Mouse (Mus musculus): ENCODE data around the gene Tuba1a. TPM values are rescaled to one million over a fixed set of nuclear protein-coding genes. Genes with fewer than 3 reads are reported as not detected.
"Not testable (repeated sequence)": the region's sequence is repeated elsewhere in the genome, so short reads cannot be mapped to it uniquely, and the experiment has no call there.

Gene Tuba1a
- total RNA-seq, 2 experiments from 2014 or later: 24.6 to 34.8 TPM

- ATAC-seq (replicated peaks; ENCODE audit: poor library complexity, severe bottlenecking): no peak
Observed at GRCm38 (mm10) chr15:98957475-98957874, 4.0 kb upstream of the Tuba1a start.

- no peak for ATAC-seq (replicated peaks; ENCODE audit: poor library complexity, severe bottlenecking)
Observed at GRCm38 (mm10) chr15:98956000-98956399, 2.5 kb upstream of the Tuba1a start.

GRCm38 (mm10) chr15:98955324-98955723 is 1.8 kb upstream of the Tuba1a start:
- no peak for ATAC-seq (replicated peaks; ENCODE audit: poor library complexity, severe bottlenecking)

- no peak for ATAC-seq (replicated peaks; ENCODE audit: poor library complexity, severe bottlenecking)
Observed at GRCm38 (mm10) chr15:98954425-98955253, 1.1 kb upstream of the Tuba1a start.

- peak; percentile 74 for ATAC-seq (replicated peaks; ENCODE audit: poor library complexity, severe bottlenecking)
Observed at GRCm38 (mm10) chr15:98952751-98953400, 627 bp downstream of the Tuba1a start.

GRCm38 (mm10) chr15:98952063-98952455 is 1.4 kb downstream of the Tuba1a start:
- no peak for ATAC-seq (replicated peaks; ENCODE audit: poor library complexity, severe bottlenecking)

GRCm38 (mm10) chr15:98951122-98952062 is 2.1 kb downstream of the Tuba1a start:
- ATAC-seq (replicated peaks; ENCODE audit: poor library complexity, severe bottlenecking): not testable (repeated sequence)

GRCm38 (mm10) chr15:98949607-98949892 is 4.0 kb downstream of the Tuba1a start:
- no peak for ATAC-seq (replicated peaks; ENCODE audit: poor library complexity, severe bottlenecking)

GRCm38 (mm10) chr15:98948857-98949606 is 4.5 kb downstream of the Tuba1a start:
- no peak for ATAC-seq (replicated peaks; ENCODE audit: poor library complexity, severe bottlenecking)

GRCm38 (mm10) chr15:98948382-98948781 is 5.1 kb downstream of the Tuba1a start:
- no peak for ATAC-seq (replicated peaks; ENCODE audit: poor library complexity, severe bottlenecking)

GRCm38 (mm10) chr15:98947884-98948283 is 5.6 kb downstream of the Tuba1a start:
- ATAC-seq (replicated peaks; ENCODE audit: poor library complexity, severe bottlenecking): no peak

- ATAC-seq (replicated peaks; ENCODE audit: poor library complexity, severe bottlenecking): no peak
Observed at GRCm38 (mm10) chr15:98943133-98943532, 10.4 kb downstream of the Tuba1a start.

- ATAC-seq (replicated peaks; ENCODE audit: poor library complexity, severe bottlenecking): no peak
Observed at GRCm38 (mm10) chr15:98942081-98942480, 11.4 kb downstream of the Tuba1a start.

- ATAC-seq (replicated peaks; ENCODE audit: poor library complexity, severe bottlenecking): no peak
Observed at GRCm38 (mm10) chr15:98941539-98941938, 12.0 kb downstream of the Tuba1a start.

GRCm38 (mm10) chr15:98940816-98941215 is 12.7 kb downstream of the Tuba1a start:
- ATAC-seq (replicated peaks; ENCODE audit: poor library complexity, severe bottlenecking): no peak

GRCm38 (mm10) chr15:98934217-98934839 is 19.2 kb downstream of the Tuba1a start, which contains the start of gene Tuba1b:
Gene Tuba1b (minus strand): TSS chr15:98934565.
- ATAC-seq (replicated peaks; ENCODE audit: poor library complexity, severe bottlenecking): peak; percentile 73

- ATAC-seq (replicated peaks; ENCODE audit: poor library complexity, severe bottlenecking): peak; percentile 57
Observed at GRCm38 (mm10) chr15:98933833-98934216, 19.7 kb downstream of the Tuba1a start.

GRCm38 (mm10) chr15:98933004-98933671 is 20.4 kb downstream of the Tuba1a start:
- ATAC-seq (replicated peaks; ENCODE audit: poor library complexity, severe bottlenecking): not testable (repeated sequence)

GRCm38 (mm10) chr15:98930998-98931397 is 22.5 kb downstream of the Tuba1a start:
- ATAC-seq (replicated peaks; ENCODE audit: poor library complexity, severe bottlenecking): no peak
